Mouse (Mus musculus) ES-E14 (cell line): ENCODE results near the gene Carnmt1.

Experiments
- CHD2 ChIP-seq: IDR thresholded peaks from 2 replicates; pipeline ENCODE4 v1.6.1; 2014; ENCODE audit warnings: mild to moderate bottlenecking, low read depth, low read length, inconsistent platforms
- HCFC1 ChIP-seq: IDR thresholded peaks from 2 replicates; pipeline ENCODE4 v1.6.1; 2012; ENCODE audit warnings: low read length, inconsistent platforms, borderline replicate concordance; ENCODE audit not compliant: insufficient read depth
- ZNF384 ChIP-seq: IDR thresholded peaks from 2 replicates; pipeline ENCODE4 v1.6.1; 2012; ENCODE audit warnings: low read depth, low read length, inconsistent platforms

DNA sequence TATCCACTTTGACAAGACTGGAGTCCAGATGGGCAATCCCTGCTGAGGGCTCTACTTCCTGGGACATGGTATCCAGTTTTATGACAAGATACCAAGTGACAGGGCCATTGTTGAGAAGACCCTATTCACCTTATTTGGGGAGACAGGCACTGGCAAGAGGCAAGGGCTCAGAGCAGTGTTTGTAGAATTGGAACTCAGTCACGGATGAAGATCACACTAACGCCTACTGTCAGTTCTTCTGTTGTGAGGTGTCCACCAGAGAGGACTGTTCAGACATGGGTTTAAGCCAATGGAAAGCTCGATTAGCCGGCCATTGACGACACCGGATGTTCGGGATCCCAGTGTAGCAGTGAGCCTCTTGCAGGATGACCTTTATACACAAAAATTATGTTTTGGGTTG, 1.0 kb upstream of the Carnmt1 start:
- TF ChIP-seq ZNF384 (no peak), CHD2 (no peak), HCFC1 (no peak)
